Mouse (Mus musculus) lung, adult 18-20 months (tissue): Measurements from ENCODE around the gene Htt.

Source experiments
- DNase-seq, 2 experiments: peaks; one replicate each; pipeline ENCODE4 v3.0.0; 2022; ENCODE audit warnings: mixed read lengths in 2 of 2

Gene Htt

GRCm38 (mm10) chr5:34931516-34932457 is 170.2 kb downstream of the Htt start:
- DNase-seq, result peak in 1 of 2 experiments; percentile 32

GRCm38 (mm10) chr5:34932458-34932806 is 170.9 kb downstream of the Htt start:
- DNase-seq, result peak; percentile 37 to 74

- no peak for DNase-seq
Observed at GRCm38 (mm10) chr5:34933461-34933860, 171.9 kb downstream of the Htt start.

- DNase-seq, result no peak
Observed at GRCm38 (mm10) chr5:34941710-34942470, 180.3 kb downstream of the Htt start.

- DNase-seq, result no peak
Observed at GRCm38 (mm10) chr5:34943428-34943827, 181.9 kb downstream of the Htt start.

- peak; percentile 86 to 92 for DNase-seq
Observed at GRCm38 (mm10) chr5:34948861-34949760, 187.6 kb downstream of the Htt start, which contains the start of gene Rgs12. TSS of gene Rgs12 (plus strand) at chr5:34949445.

- DNase-seq, result no peak
Observed at GRCm38 (mm10) chr5:34949769-34950211, 188.2 kb downstream of the Htt start.

GRCm38 (mm10) chr5:34950486-34951160 is 189.1 kb downstream of the Htt start:
- no peak for DNase-seq

- DNase-seq, result no peak
Observed at GRCm38 (mm10) chr5:34951161-34951834, 189.8 kb downstream of the Htt start.

GRCm38 (mm10) chr5:34954508-34954907 is 193.0 kb downstream of the Htt start:
- no peak for DNase-seq

- peak in 1 of 2 experiments; percentile 53 for DNase-seq
Observed at GRCm38 (mm10) chr5:34955630-34956029, 194.1 kb downstream of the Htt start.

- no peak for DNase-seq
Observed at GRCm38 (mm10) chr5:34956151-34956550, 194.6 kb downstream of the Htt start.

- peak in 1 of 2 experiments; percentile 66 for DNase-seq
Observed at GRCm38 (mm10) chr5:34957015-34957414, 195.5 kb downstream of the Htt start.

- DNase-seq, result no peak
Observed at GRCm38 (mm10) chr5:34960021-34960420, 198.5 kb downstream of the Htt start.
